Mouse (Mus musculus): ENCODE results near the gene Eftud2. TPM values are rescaled to one million over a fixed set of nuclear protein-coding genes. Genes with fewer than 3 reads are reported as not detected.
A peak's percentile ranks its signal among the peaks of the same experiment; 100 is the strongest.

Gene Eftud2
- polyA plus RNA-seq, 1 experiment from 2014 or later = 114 TPM

DNA sequence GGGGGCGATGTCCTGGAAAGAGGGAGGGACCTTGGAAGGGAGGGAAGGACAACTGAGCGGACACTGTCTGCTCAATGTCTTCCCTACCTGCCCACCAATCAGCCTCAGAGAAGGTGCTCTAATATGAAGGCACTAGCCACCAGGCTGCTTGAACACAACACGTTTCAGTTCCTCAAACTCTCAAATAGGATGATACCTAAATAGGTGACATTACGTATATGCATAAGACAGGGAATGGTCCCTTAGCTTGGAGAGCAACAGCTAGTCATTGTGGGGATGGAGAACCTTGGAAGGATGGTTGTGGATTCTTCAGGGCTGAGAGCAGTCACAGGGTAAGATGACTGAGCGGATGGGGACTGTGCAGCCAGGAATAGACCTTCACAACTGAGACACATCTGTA lies 6.6 kb upstream of the Eftud2 start:
- H3K27me3 ChIP-seq (ENCODE audit: control insufficient read depth, insufficient read depth, low read length) = no peaks in the 10 kb centered on the region; the same call in 1 of the 2 replicates
- H3K9ac ChIP-seq (ENCODE audit: low read length) = no peak overlapping the region
- no peaks in the 10 kb centered on the region for H3K9me3 ChIP-seq (replicated peaks; ENCODE audit: control insufficient read depth, low read length)
- no peak overlapping the region for H3K4me2 ChIP-seq (ENCODE audit: low read depth, low read length)
- no peak for ATAC-seq (replicated peaks; ENCODE audit: extremely low read depth, insufficient read depth, low FRiP score)
- no peak overlapping the region for H3K4me3 ChIP-seq (ENCODE audit: low read length)
- peaks cover 12% of the 10 kb centered on the region for H3K4me1 ChIP-seq (ENCODE audit: control insufficient read depth, insufficient read depth, low read length)
- 76% methylated on average over 5 of the region's 5 CpGs for WGBS
- no peaks in the 10 kb centered on the region for H3K36me3 ChIP-seq (ENCODE audit: control insufficient read depth, insufficient read depth)
- no peak overlapping the region for H3K27ac ChIP-seq (ENCODE audit: low read length)

DNA sequence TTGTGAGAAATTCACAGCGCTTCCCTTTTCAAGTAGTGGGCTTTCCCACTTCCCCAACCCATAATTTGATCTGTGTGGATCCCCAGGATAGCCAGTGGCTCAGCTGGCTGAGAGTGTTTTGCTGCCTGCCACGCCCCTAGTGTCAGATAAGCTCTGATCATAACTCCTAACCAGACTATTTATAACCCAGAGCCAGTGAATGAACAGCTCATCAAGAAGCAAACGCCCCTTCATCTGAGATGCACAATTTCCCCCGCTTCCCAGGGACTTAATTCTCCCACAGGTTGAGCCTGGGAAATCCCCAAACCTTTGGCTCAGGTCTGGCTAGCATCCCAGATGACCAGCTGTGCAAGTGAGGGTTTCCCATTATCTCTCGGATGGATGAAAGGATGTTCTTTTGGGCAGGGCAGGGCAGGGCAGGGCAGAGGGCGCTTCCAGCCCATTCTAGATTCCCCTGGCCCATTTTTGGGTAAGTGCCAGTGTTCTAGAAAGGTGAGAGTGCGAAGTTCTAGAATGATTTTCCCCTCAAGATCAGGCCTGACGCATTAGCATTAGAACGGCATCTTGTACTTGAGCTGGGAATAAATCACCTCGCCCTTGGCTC lies 3.9 kb upstream of the Eftud2 start, which contains the start of gene Fam187a:
Gene Fam187a, plus strand, starts transcription at position 554 of the 604 bp plus-strand sequence.
- Histone ChIP-seq H3K9me3 (replicated peaks; ENCODE audit: control insufficient read depth, low read length) (no peaks in the 10 kb centered on the region), H3K27ac (ENCODE audit: low read length) (no peak within 1 kb of the TSS), H3K4me3 (ENCODE audit: low read length) (no peak within 1 kb of the TSS), H3K36me3 (ENCODE audit: control insufficient read depth, insufficient read depth) (no peaks in the 10 kb centered on the region), H3K9ac (ENCODE audit: low read length) (no peak within 1 kb of the TSS), H3K27me3 (ENCODE audit: control insufficient read depth, insufficient read depth, low read length) (no peaks in the 10 kb centered on the region; the same call in 1 of the 2 replicates), H3K4me1 (ENCODE audit: control insufficient read depth, insufficient read depth, low read length) (peaks cover 23% of the 10 kb centered on the region), H3K4me2 (ENCODE audit: low read depth, low read length) (no peak within 1 kb of the TSS)
- 45% methylated on average over 10 of the region's 10 CpGs for WGBS
- ATAC-seq (replicated peaks; ENCODE audit: extremely low read depth, insufficient read depth, low FRiP score) = no peak

DNA sequence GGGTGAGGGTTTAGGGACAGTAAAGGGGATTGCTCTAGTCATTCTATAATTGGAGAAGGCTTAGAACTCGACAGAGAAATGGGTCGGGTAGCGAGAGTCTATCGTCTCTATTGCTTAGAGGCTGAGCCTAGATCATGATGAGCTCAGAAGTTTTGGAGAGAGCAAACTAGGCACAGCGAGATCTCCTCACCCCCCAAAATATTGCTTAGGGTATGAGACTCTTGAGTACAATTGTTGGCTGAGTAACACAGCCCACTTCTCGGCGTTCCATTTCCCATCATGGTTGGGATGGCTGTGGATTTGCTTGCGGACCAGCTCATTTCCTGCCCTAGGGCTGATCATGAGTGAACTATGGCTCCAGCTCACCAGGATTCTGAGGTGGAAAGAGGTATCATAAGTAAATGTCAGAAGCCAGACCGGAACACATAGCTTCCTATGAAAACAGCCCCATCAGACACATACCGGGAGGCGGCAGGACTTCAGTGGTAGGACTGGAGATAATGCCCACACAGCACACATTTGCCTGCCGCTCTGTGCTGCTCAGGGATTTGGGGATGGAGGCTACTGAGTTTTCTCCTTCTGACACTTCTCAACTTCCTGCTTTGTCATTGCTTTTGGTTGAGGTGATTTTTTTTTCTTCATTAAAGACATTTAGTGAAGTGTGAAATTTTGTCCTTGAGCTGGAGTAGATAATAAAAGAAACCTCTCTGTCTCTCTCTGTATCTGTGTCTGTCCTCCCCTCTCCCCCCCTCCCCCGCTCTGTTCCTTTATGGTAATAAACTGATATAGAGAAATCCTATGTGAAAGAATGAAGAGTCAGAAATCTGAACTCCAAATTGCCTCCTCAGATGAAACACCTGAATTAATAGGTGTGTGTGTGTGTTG lies 771 bp upstream of the Eftud2 start:
- H3K4me2 ChIP-seq (ENCODE audit: low read depth, low read length) = peak overlapping the region; percentile 67
- WGBS = 10% methylated on average over 13 of the region's 13 CpGs
- H3K4me1 ChIP-seq (ENCODE audit: control insufficient read depth, insufficient read depth, low read length) = peaks cover 25% of the 10 kb centered on the region
- H3K27ac ChIP-seq (ENCODE audit: low read length) = peak overlapping the region; percentile 87; the same call in 1 of the 2 replicates
- peak overlapping the region; percentile 64 for H3K4me3 ChIP-seq (ENCODE audit: low read length)
- H3K36me3 ChIP-seq (ENCODE audit: control insufficient read depth, insufficient read depth) = no peaks in the 10 kb centered on the region
- peak overlapping the region; percentile 71 for H3K9ac ChIP-seq (ENCODE audit: low read length)
- no peaks in the 10 kb centered on the region for H3K27me3 ChIP-seq (ENCODE audit: control insufficient read depth, insufficient read depth, low read length)
- peak; percentile 29; the same call in 1 of the 2 replicates for ATAC-seq (replicated peaks; ENCODE audit: extremely low read depth, insufficient read depth, low FRiP score)
- H3K9me3 ChIP-seq (replicated peaks; ENCODE audit: control insufficient read depth, low read length) = no peaks in the 10 kb centered on the region

DNA sequence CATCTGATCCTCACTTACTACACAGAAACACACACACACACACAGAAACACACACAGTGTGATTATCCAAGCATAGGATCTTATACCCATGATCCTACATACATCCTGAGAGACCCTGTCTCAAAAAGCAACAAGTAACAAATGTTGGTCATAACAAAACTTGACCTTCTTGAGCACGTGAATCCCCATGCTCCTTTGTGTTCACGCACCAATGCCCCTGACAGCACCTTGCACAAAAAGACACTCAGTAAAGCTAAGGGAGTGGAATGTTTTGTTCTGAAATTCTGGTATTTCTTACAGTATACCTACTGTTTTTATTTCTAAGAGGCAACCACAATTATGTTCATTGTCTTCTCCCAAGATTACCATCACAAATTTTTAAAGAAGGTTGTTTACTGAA lies 1.2 kb downstream of the Eftud2 start:
- Histone ChIP-seq H3K36me3 (ENCODE audit: control insufficient read depth, insufficient read depth) (peaks cover 5% of the 10 kb centered on the region; the same call in 1 of the 2 replicates), H3K9ac (ENCODE audit: low read length) (no peak overlapping the region), H3K27me3 (ENCODE audit: control insufficient read depth, insufficient read depth, low read length) (no peaks in the 10 kb centered on the region), H3K9me3 (replicated peaks; ENCODE audit: control insufficient read depth, low read length) (no peaks in the 10 kb centered on the region), H3K4me3 (ENCODE audit: low read length) (no peak overlapping the region), H3K4me1 (ENCODE audit: control insufficient read depth, insufficient read depth, low read length) (peaks cover 18% of the 10 kb centered on the region), H3K4me2 (ENCODE audit: low read depth, low read length) (peak overlapping the region; percentile 67), H3K27ac (ENCODE audit: low read length) (no peak overlapping the region)
- WGBS = 93% methylated on average over 2 of the region's 2 CpGs
- no peak for ATAC-seq (replicated peaks; ENCODE audit: extremely low read depth, insufficient read depth, low FRiP score)

DNA sequence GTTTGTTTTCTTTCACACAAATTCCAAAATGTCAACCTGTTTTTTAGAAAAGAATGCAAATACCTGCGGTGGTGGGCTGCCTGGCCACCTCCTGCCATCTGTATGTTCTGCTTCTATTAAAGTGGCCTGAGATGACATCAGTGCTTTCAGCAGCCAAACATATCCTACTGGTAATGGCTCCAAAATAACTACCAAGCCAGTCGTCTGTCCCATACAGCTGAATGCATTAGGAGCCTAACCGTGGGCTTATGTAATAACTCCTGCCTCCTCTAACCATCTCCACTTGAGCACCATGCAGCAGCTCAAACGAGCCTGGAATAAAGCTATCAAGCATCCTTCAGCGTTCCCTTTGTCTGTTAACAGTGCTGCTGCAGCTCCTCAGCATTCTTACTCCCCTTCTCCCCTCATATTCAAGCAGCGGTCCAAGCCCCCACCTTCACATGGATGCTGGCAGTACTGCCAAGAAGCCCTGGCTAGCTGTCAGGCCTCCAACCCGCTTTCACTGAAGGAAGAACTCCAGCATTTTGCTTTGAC lies 5.9 kb downstream of the Eftud2 start:
- Histone ChIP-seq H3K4me2 (ENCODE audit: low read depth, low read length) (no peak overlapping the region), H3K27me3 (ENCODE audit: control insufficient read depth, insufficient read depth, low read length) (no peaks in the 10 kb centered on the region), H3K4me3 (ENCODE audit: low read length) (no peak overlapping the region), H3K9ac (ENCODE audit: low read length) (no peak overlapping the region), H3K4me1 (ENCODE audit: control insufficient read depth, insufficient read depth, low read length) (peaks cover 4% of the 10 kb centered on the region), H3K9me3 (replicated peaks; ENCODE audit: control insufficient read depth, low read length) (no peaks in the 10 kb centered on the region), H3K27ac (ENCODE audit: low read length) (no peak overlapping the region), H3K36me3 (ENCODE audit: control insufficient read depth, insufficient read depth) (peaks cover 24% of the 10 kb centered on the region)
- no peak for ATAC-seq (replicated peaks; ENCODE audit: extremely low read depth, insufficient read depth, low FRiP score)
- WGBS = 80% methylated on average over 7 of the region's 7 CpGs

DNA sequence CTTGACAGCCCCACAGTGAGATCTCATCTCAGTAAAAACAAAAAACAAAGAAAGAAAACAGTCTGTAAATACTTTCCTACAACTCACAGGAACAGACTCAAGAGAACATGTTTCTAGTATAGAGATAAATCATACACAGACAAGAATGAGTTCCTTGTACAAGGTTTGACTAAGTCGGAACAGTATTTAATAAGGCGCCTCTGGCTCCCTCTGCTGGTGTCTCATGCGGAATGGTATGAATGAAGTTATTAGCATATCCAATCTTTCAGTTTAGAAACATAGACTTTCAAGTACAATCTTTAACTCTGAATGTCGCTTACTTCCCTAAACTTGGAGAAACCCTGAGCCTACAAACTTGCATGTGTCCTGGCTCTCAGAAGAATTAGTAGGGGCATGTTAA lies 16.5 kb downstream of the Eftud2 start:
- H3K9me3 ChIP-seq (replicated peaks; ENCODE audit: control insufficient read depth, low read length) = no peaks in the 10 kb centered on the region
- H3K27me3 ChIP-seq (ENCODE audit: control insufficient read depth, insufficient read depth, low read length) = no peaks in the 10 kb centered on the region
- no peak overlapping the region for H3K27ac ChIP-seq (ENCODE audit: low read length)
- 25% methylated on average over 4 of the region's 4 CpGs for WGBS
- no peak overlapping the region for H3K4me2 ChIP-seq (ENCODE audit: low read depth, low read length)
- no peak overlapping the region for H3K4me3 ChIP-seq (ENCODE audit: low read length)
- H3K4me1 ChIP-seq (ENCODE audit: control insufficient read depth, insufficient read depth, low read length) = peaks cover 6% of the 10 kb centered on the region; the same call in 1 of the 2 replicates
- no peak for ATAC-seq (replicated peaks; ENCODE audit: extremely low read depth, insufficient read depth, low FRiP score)
- no peak overlapping the region for H3K9ac ChIP-seq (ENCODE audit: low read length)
- H3K36me3 ChIP-seq (ENCODE audit: control insufficient read depth, insufficient read depth) = peaks cover 44% of the 10 kb centered on the region

DNA sequence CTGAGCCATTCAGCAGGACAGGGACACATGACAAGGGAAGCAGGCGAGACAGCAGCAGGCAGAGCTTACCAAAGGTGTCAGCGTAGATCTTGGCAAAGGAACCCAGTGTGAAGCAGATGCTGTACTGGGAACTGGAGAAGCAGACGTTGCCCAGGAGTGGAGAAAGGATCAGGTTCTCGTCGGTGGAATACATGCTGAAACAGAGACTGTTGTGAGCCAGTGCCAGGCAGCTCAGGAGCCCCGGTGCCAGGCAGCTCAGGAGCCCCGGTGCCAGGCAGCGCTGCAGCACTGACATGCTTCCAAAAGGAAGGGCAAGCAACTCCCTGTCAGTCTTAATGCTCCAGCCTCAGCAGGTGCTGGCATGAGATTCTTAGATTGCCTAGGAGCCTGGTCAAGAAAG lies 20.9 kb downstream of the Eftud2 start:
- WGBS = 89% methylated on average over 8 of the region's 8 CpGs
- no peak for ATAC-seq (replicated peaks; ENCODE audit: extremely low read depth, insufficient read depth, low FRiP score)
- Histone ChIP-seq H3K4me3 (ENCODE audit: low read length) (no peak overlapping the region), H3K27ac (ENCODE audit: low read length) (no peak overlapping the region), H3K4me2 (ENCODE audit: low read depth, low read length) (no peak overlapping the region), H3K36me3 (ENCODE audit: control insufficient read depth, insufficient read depth) (peaks cover 40% of the 10 kb centered on the region), H3K9ac (ENCODE audit: low read length) (no peak overlapping the region), H3K4me1 (ENCODE audit: control insufficient read depth, insufficient read depth, low read length) (no peaks in the 10 kb centered on the region), H3K27me3 (ENCODE audit: control insufficient read depth, insufficient read depth, low read length) (no peaks in the 10 kb centered on the region), H3K9me3 (replicated peaks; ENCODE audit: control insufficient read depth, low read length) (no peaks in the 10 kb centered on the region)

DNA sequence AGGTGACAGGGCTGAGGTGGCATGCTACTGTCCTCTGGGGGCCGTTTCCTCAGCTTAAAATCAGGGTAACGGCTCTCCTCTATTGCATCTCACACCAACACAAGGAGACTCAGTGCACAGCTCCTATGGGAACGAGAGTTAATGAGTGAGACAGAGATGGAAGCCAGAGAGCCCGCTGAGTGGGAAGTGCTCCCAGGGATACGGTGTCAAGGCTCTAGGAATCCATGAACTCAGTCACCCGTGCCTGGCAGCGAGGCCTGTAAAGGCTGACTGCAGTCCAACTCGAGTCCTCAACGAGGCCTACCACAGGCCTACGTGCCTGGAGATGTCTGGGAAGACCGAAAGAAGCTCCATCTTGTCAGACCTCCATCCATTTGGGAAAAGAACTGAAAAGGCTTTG lies 21.8 kb downstream of the Eftud2 start:
- no peak overlapping the region for H3K9ac ChIP-seq (ENCODE audit: low read length)
- WGBS = 93% methylated on average over 11 of the region's 11 CpGs

DNA sequence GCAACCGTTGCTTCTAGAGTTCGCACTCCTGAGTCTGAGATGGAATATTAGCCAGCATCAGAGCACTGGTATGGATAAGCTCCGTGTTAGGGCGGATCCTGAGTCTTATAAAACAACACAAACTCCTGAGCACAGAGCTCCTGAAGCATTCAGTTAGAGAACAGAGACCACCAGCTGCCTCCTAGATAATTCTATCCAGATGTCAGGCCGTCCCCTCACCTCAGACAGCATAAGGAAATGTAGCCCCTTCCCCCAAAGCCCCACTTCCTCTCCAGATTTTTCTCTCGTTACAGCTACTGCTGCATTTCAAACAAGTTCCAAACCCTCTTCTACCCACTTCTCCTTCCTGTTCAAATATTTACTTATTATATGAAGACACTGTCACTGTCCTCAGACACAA lies 24.8 kb downstream of the Eftud2 start:
- H3K4me3 ChIP-seq (ENCODE audit: low read length) = no peak overlapping the region
- no peaks in the 10 kb centered on the region for H3K27me3 ChIP-seq (ENCODE audit: control insufficient read depth, insufficient read depth, low read length)
- H3K4me2 ChIP-seq (ENCODE audit: low read depth, low read length) = no peak overlapping the region
- 77% methylated on average over 6 of the region's 6 CpGs for WGBS
- H3K4me1 ChIP-seq (ENCODE audit: control insufficient read depth, insufficient read depth, low read length) = no peaks in the 10 kb centered on the region
- H3K9ac ChIP-seq (ENCODE audit: low read length) = no peak overlapping the region
- no peaks in the 10 kb centered on the region; the same call in 1 of the 2 replicates for H3K9me3 ChIP-seq (replicated peaks; ENCODE audit: control insufficient read depth, low read length)
- no peak for ATAC-seq (replicated peaks; ENCODE audit: extremely low read depth, insufficient read depth, low FRiP score)
- H3K36me3 ChIP-seq (ENCODE audit: control insufficient read depth, insufficient read depth) = peaks cover 50% of the 10 kb centered on the region
- no peak overlapping the region for H3K27ac ChIP-seq (ENCODE audit: low read length)

More for the DNA sequence above, 21.8 kb downstream of the Eftud2 start:
- H3K4me2 ChIP-seq (ENCODE audit: low read depth, low read length) = no peak overlapping the region
- H3K36me3 ChIP-seq (ENCODE audit: control insufficient read depth, insufficient read depth) = peaks cover 49% of the 10 kb centered on the region
- no peak for ATAC-seq (replicated peaks; ENCODE audit: extremely low read depth, insufficient read depth, low FRiP score)
- no peaks in the 10 kb centered on the region; the same call in 1 of the 2 replicates for H3K9me3 ChIP-seq (replicated peaks; ENCODE audit: control insufficient read depth, low read length)
- no peaks in the 10 kb centered on the region for H3K4me1 ChIP-seq (ENCODE audit: control insufficient read depth, insufficient read depth, low read length)
- no peak overlapping the region for H3K4me3 ChIP-seq (ENCODE audit: low read length)
- H3K27me3 ChIP-seq (ENCODE audit: control insufficient read depth, insufficient read depth, low read length) = no peaks in the 10 kb centered on the region
- no peak overlapping the region for H3K27ac ChIP-seq (ENCODE audit: low read length)

Data from heart, embryonic 16.5 days (tissue).